Comparison of ENCODE assay signal across 30 mouse cellular contexts in genomic region chr13:56580450-56580849, GRCm38 (mm10). TPM values are rescaled to one million over a fixed set of nuclear protein-coding genes. Genes with fewer than 3 reads are reported as not detected.
DNase-seq lines count a peak whose midpoint lies in the region; ATAC-seq and TF ChIP-seq lines count a peak whose summit lies in the region.
"Had no signal": no experiment of that assay in that cellular context is flagged by ENCODE, and none has a peak within 500 bp of the region (broad histone marks: within the 10 kb centered on the region; RNA-seq: fewer than 3 reads in every experiment).

No protein-coding gene starts in this region.

- no peak overlapping the region for H3K9ac ChIP-seq in kidney, embryonic 16.5 days (replicated peaks; ENCODE audit: low read length)
- H3K9ac ChIP-seq in limb, embryonic 11.5 days (ENCODE audit: low read length) = no peak overlapping the region
- H3K9ac ChIP-seq: heart, embryonic 15.5 days; intestine, embryonic 15.5 days; liver, embryonic 15.5 days; midbrain, embryonic 13.5 days; neural tube, embryonic 15.5 days; stomach, embryonic 15.5 days had no signal

- 80% methylated on average over 5 of the region's 5 CpGs for WGBS in kidney, embryonic 16.5 days
- WGBS in embryonic facial prominence, embryonic 10.5 days = 78% methylated on average over 5 of the region's 5 CpGs
- WGBS in limb, embryonic 11.5 days = 85% methylated on average over 5 of the region's 5 CpGs

- no peaks in the 10 kb centered on the region for H3K27me3 ChIP-seq in kidney, embryonic 16.5 days (ENCODE audit: insufficient read depth, low read length)
- H3K27me3 ChIP-seq in embryonic facial prominence, embryonic 10.5 days (replicated peaks; ENCODE audit: low read depth, poor library complexity, severe bottlenecking) = no peaks in the 10 kb centered on the region
- H3K27me3 ChIP-seq in limb, embryonic 11.5 days (ENCODE audit: control insufficient read depth, insufficient read depth, low read length) = no peaks in the 10 kb centered on the region
- H3K27me3 ChIP-seq: heart, embryonic 15.5 days; intestine, embryonic 15.5 days; liver, embryonic 15.5 days; midbrain, embryonic 13.5 days; neural tube, embryonic 15.5 days; stomach, embryonic 15.5 days had no signal

- no peak for DNase-seq in gastrocnemius, adult 2 months
- DNase-seq in gastrocnemius, postnatal 4 days (ENCODE audit: low spot score in 2 of 2) = no peak
- no peak for DNase-seq in kidney, postnatal 4 days
- no peak for DNase-seq in embryonic facial prominence, embryonic 10.5 days (ENCODE audit: low spot score)
- DNase-seq in limb, embryonic 11.5 days (ENCODE audit: low spot score) = no peak
- no peak for DNase-seq in testis, postnatal 14 days (ENCODE audit: low spot score)
- DNase-seq in adrenal gland, postnatal 36 days = no peak
- DNase-seq: adrenal gland, postnatal 14 days; cerebellum, adult 18-20 months; cerebellum, postnatal 25 days; gastrocnemius, postnatal 14 days; heart, adult 2 months; kidney, adult 9 months; right cerebral cortex, postnatal 25 days; thymus, adult 2 months had no signal

- TF ChIP-seq CTCF in gastrocnemius, adult 2 months (IDR thresholded peaks at IDR 0.05) = no peak

- ATAC-seq in kidney, embryonic 16.5 days (ENCODE audit: low FRiP score, low TSS enrichment) = no peak
- ATAC-seq in limb, embryonic 11.5 days (ENCODE audit: insufficient number of reproducible peaks, low FRiP score, low TSS enrichment, low read depth) = no peak
- ATAC-seq: intestine, embryonic 15.5 days; midbrain, embryonic 13.5 days had no signal

- no peaks in the 10 kb centered on the region for H3K9me3 ChIP-seq in kidney, embryonic 16.5 days (ENCODE audit: low read length)
- H3K9me3 ChIP-seq in embryonic facial prominence, embryonic 10.5 days = no peaks in the 10 kb centered on the region
- H3K9me3 ChIP-seq in limb, embryonic 11.5 days (ENCODE audit: control insufficient read depth, low read length) = no peaks in the 10 kb centered on the region
- H3K9me3 ChIP-seq: heart, embryonic 15.5 days; intestine, embryonic 15.5 days; liver, embryonic 15.5 days; midbrain, embryonic 13.5 days; neural tube, embryonic 15.5 days; stomach, embryonic 15.5 days had no signal

- H3K4me2 ChIP-seq in kidney, embryonic 16.5 days (replicated peaks; ENCODE audit: low read depth, low read length) = no peak overlapping the region
- no peak overlapping the region for H3K4me2 ChIP-seq in limb, embryonic 11.5 days (ENCODE audit: low read depth, severe bottlenecking)
- H3K4me2 ChIP-seq: heart, embryonic 15.5 days; intestine, embryonic 15.5 days; liver, embryonic 15.5 days; midbrain, embryonic 13.5 days; neural tube, embryonic 15.5 days; stomach, embryonic 15.5 days had no signal

- intact Hi-C loops in gastrocnemius, adult 2 months (cut with DNase I) = no loop called here

- H3K36me3 ChIP-seq in kidney, embryonic 16.5 days (ENCODE audit: insufficient read depth, low read length) = no peaks in the 10 kb centered on the region
- H3K36me3 ChIP-seq in embryonic facial prominence, embryonic 10.5 days (replicated peaks) = no peaks in the 10 kb centered on the region
- no peaks in the 10 kb centered on the region for H3K36me3 ChIP-seq in limb, embryonic 11.5 days (ENCODE audit: control insufficient read depth, insufficient read depth, low read length)
- H3K36me3 ChIP-seq: heart, embryonic 15.5 days; intestine, embryonic 15.5 days; liver, embryonic 15.5 days; midbrain, embryonic 13.5 days; neural tube, embryonic 15.5 days; stomach, embryonic 15.5 days had no signal

- peaks cover 31% of the 10 kb centered on the region for H3K4me1 ChIP-seq in kidney, embryonic 16.5 days (ENCODE audit: insufficient read depth, low read length)
- H3K4me1 ChIP-seq in embryonic facial prominence, embryonic 10.5 days = peaks cover 75% of the 10 kb centered on the region
- H3K4me1 ChIP-seq in limb, embryonic 11.5 days (ENCODE audit: control insufficient read depth, insufficient read depth, low read length) = peaks cover 36% of the 10 kb centered on the region

- H3K4me3 ChIP-seq in gastrocnemius, adult 2 months = no peak overlapping the region
- H3K4me3 ChIP-seq in kidney, embryonic 16.5 days (ENCODE audit: low read length) = no peak overlapping the region
- H3K4me3 ChIP-seq in embryonic facial prominence, embryonic 10.5 days = no peak overlapping the region
- H3K4me3 ChIP-seq in limb, embryonic 11.5 days (ENCODE audit: low read depth, low read length) = no peak overlapping the region
- H3K4me3 ChIP-seq: heart, adult 2 months; heart, embryonic 15.5 days; intestine, embryonic 15.5 days; liver, embryonic 15.5 days; midbrain, embryonic 13.5 days; neural tube, embryonic 15.5 days; stomach, embryonic 15.5 days had no signal

- peak overlapping the region; percentile 63; the same call in 1 of the 2 replicates for H3K27ac ChIP-seq in gastrocnemius, adult 2 months
- H3K27ac ChIP-seq in kidney, embryonic 16.5 days (ENCODE audit: low read length) = peak overlapping the region; percentile 95; the same call in 1 of the 2 replicates
- H3K27ac ChIP-seq in embryonic facial prominence, embryonic 10.5 days (replicated peaks) = peak overlapping the region; percentile 90
- H3K27ac ChIP-seq in limb, embryonic 11.5 days (replicated peaks; ENCODE audit: low read depth, low read length) = peak overlapping the region; percentile 98; the same call in 1 of the 2 replicates
- H3K27ac ChIP-seq: heart, adult 2 months; heart, embryonic 15.5 days; liver, embryonic 15.5 days; macrophage; midbrain, embryonic 13.5 days had no signal

RNA-seq across cellular contexts. Expression of gene Tgfbi, which starts 28.9 kb away (rescaled TPM):
- total RNA-seq in gastrocnemius, adult 2 months (2021) = 10 to 100 TPM; 13.0 to 24.8 TPM
- 10 to 100 TPM; 75.9 to 99.2 TPM for total RNA-seq in gastrocnemius, postnatal 4 days (2021)
- 133 and 135 TPM in 2 replicates for polyA plus RNA-seq in kidney, embryonic 16.5 days (2015; fragmentation: Nextera tagmentation; extraction: Ambion mirVana)
- 50.1 and 65.4 TPM in 2 replicates for polyA plus RNA-seq in embryonic facial prominence, embryonic 10.5 days (2016; fragmentation: Nextera tagmentation; extraction: Ambion mirVana)
- polyA plus RNA-seq in limb, embryonic 11.5 days (2014; fragmentation: Nextera tagmentation; extraction: Ambion mirVana) = 47.3 and 48.2 TPM in 2 replicates
- 10 to 100 TPM; 33.1 to 50.2 TPM for total RNA-seq in adrenal gland, postnatal 36 days (2021)
- total RNA-seq: CH12.LX, MEL had no signal

RNA-seq across cellular contexts. Expression of gene Lect2, which starts 32.1 kb away (rescaled TPM):
- not detected for total RNA-seq in gastrocnemius, adult 2 months (2021)
- total RNA-seq in gastrocnemius, postnatal 4 days (2021) = under 1 TPM in 1 of 2 experiments, not detected in 1; 0.44 TPM
- 1.1 and 1.2 TPM in 2 replicates for polyA plus RNA-seq in kidney, embryonic 16.5 days (2015; fragmentation: Nextera tagmentation; extraction: Ambion mirVana)
- polyA plus RNA-seq in embryonic facial prominence, embryonic 10.5 days (2016; fragmentation: Nextera tagmentation; extraction: Ambion mirVana) = not detected in 2 replicates
- polyA plus RNA-seq in limb, embryonic 11.5 days (2014; fragmentation: Nextera tagmentation; extraction: Ambion mirVana) = not detected in 2 replicates
- total RNA-seq in adrenal gland, postnatal 36 days (2021) = not detected
- total RNA-seq: CH12.LX; gastrocnemius, postnatal 14 days; heart, adult 2 months; hematopoietic stem cell, adult 5-6 weeks; layer of hippocampus, adult 8-10 months; left cerebral cortex, adult 18-20 months; left cerebral cortex, postnatal 36 days; MEL had no signal
- polyA plus RNA-seq: heart, adult 2 months; heart, embryonic 15.5 days; lung, embryonic 16.5 days; macrophage; midbrain, embryonic 13.5 days; neural tube, embryonic 15.5 days; thymus, adult 2 months had no signal

RNA-seq across cellular contexts. Expression of gene Fbxl21, which starts 58.2 kb away (rescaled TPM):
- total RNA-seq in gastrocnemius, adult 2 months (2021) = not detected
- under 1 TPM; 0.67 to 0.74 TPM for total RNA-seq in gastrocnemius, postnatal 4 days (2021)
- polyA plus RNA-seq in kidney, embryonic 16.5 days (2015; fragmentation: Nextera tagmentation; extraction: Ambion mirVana) = 2.0 and 2.8 TPM in 2 replicates
- polyA plus RNA-seq in embryonic facial prominence, embryonic 10.5 days (2016; fragmentation: Nextera tagmentation; extraction: Ambion mirVana) = 1.3 TPM in 2 replicates
- polyA plus RNA-seq in limb, embryonic 11.5 days (2014; fragmentation: Nextera tagmentation; extraction: Ambion mirVana) = 1.5 and 2.0 TPM in 2 replicates
- total RNA-seq in adrenal gland, postnatal 36 days (2021) = 1 to 10 TPM; 2.0 to 5.5 TPM
- total RNA-seq: CH12.LX, MEL had no signal
